Mouse (Mus musculus) C2C12 (cell line): ENCODE results near the gene Lonp2.

Source experiments
- CEBPB ChIP-seq: IDR thresholded peaks from one replicate; pipeline ENCODE4 v1.6.1; 2011; ENCODE audit warnings: low read depth, mild to moderate bottlenecking, control low read depth, moderate library complexity
- CTCF ChIP-seq: IDR thresholded peaks from one replicate; pipeline ENCODE4 v1.5.1; 2011; ENCODE audit not compliant: control insufficient read depth, insufficient read depth, insufficient read length
- MAX ChIP-seq: IDR thresholded peaks from one replicate; pipeline ENCODE4 v1.6.1; 2011; ENCODE audit warnings: mild to moderate bottlenecking, control low read depth
- MYOD1 ChIP-seq: IDR thresholded peaks from one replicate; pipeline ENCODE4 v1.6.1; 2011; ENCODE audit warnings: low read depth; ENCODE audit not compliant: control insufficient read depth, insufficient read length
- MYOG ChIP-seq: IDR thresholded peaks from one replicate; pipeline ENCODE4 v1.6.1; 2011; ENCODE audit not compliant: control insufficient read depth, insufficient read length; ENCODE audit errors: extremely low read depth
- USF1 ChIP-seq: IDR thresholded peaks from one replicate; pipeline ENCODE4 v1.6.1; 2011; ENCODE audit warnings: low read depth, mild to moderate bottlenecking, control low read depth, moderate library complexity

- TF ChIP-seq CTCF (no peak), MYOG (no peak), MAX (no peak), CEBPB (no peak), USF1 (no peak), MYOD1 (no peak)
These were observed 120.7 kb downstream of the Lonp2 start for GRCm38 (mm10) chr8:86744313-86745220.
